Mouse (Mus musculus): ENCODE results near the gene Dpm3. TPM values are rescaled to one million over a fixed set of nuclear protein-coding genes. Genes with fewer than 3 reads are reported as not detected.

Dpm3 gene
- total and polyA plus RNA-seq, 3 experiments: 237 to 271 TPM; not detected in 1

- Histone ChIP-seq H3K27me3 (ENCODE audit: control insufficient read depth in 1 of 2, insufficient read depth in 2 of 2, low read length in 2 of 2) (no peaks in the 10 kb centered on the region), H3K9me3 (replicated peaks; ENCODE audit: insufficient read depth, low read length) (no peaks in the 10 kb centered on the region), H3K4me3 (ENCODE audit: control insufficient read depth in 1 of 2, insufficient read depth in 1 of 2, low read depth in 2 of 2, low read length in 2 of 2) (no peak overlapping the region), H3K4me1 (ENCODE audit: control insufficient read depth in 1 of 2, insufficient read depth in 2 of 2, low read length in 2 of 2) (peaks cover 2 to 8% of the 10 kb centered on the region in 2 experiments; a peak in 3 of 4 replicates), H3K36me3 (ENCODE audit: control insufficient read depth in 1 of 2, insufficient read depth in 2 of 2, low read length in 2 of 2) (peaks cover 0 to 2% of the 10 kb centered on the region in 2 experiments; a peak in 1 of 4 replicates), H3K9ac (ENCODE audit: control insufficient read depth, low read depth, low read length, poor library complexity, severe bottlenecking) (no peak overlapping the region), H3K27ac (ENCODE audit: control insufficient read depth, low read depth, low read length) (no peak overlapping the region), H3K79me2 (ENCODE audit: control insufficient read depth, insufficient read depth, low read length, poor library complexity) (no peaks in the 10 kb centered on the region)
- no peak for DNase-seq (ENCODE audit: low read depth, low spot score)
- no peak for TF ChIP-seq ZNF384 (IDR thresholded peaks at IDR 0.05; ENCODE audit: low read depth, low read length)
- TF ChIP-seq SIN3A (IDR thresholded peaks at IDR 0.05; ENCODE audit: low read length): no peak
- TF ChIP-seq TCF12 (IDR thresholded peaks at IDR 0.05; ENCODE audit: low read depth, low read length): no peak
- no peak for TF ChIP-seq NRF1 (IDR thresholded peaks at IDR 0.05; ENCODE audit: insufficient read depth, low read depth, low read length, poor library complexity, severe bottlenecking)
These were observed 33.8 kb upstream of the Dpm3 start for GRCm38 (mm10) chr3:89225321-89225815.

GRCm38 (mm10) chr3:89225918-89226317 lies 33.2 kb upstream of the Dpm3 start:
- peaks cover 2 to 8% of the 10 kb centered on the region in 2 experiments; a peak in 3 of 4 replicates for H3K4me1 ChIP-seq (ENCODE audit: control insufficient read depth in 1 of 2, insufficient read depth in 2 of 2, low read length in 2 of 2)
- no peaks in the 10 kb centered on the region for H3K79me2 ChIP-seq (ENCODE audit: control insufficient read depth, insufficient read depth, low read length, poor library complexity)
- H3K9me3 ChIP-seq (replicated peaks; ENCODE audit: insufficient read depth, low read length): no peaks in the 10 kb centered on the region
- H3K4me3 ChIP-seq (ENCODE audit: control insufficient read depth in 1 of 2, insufficient read depth in 1 of 2, low read depth in 2 of 2, low read length in 2 of 2): no peak overlapping the region
- TF ChIP-seq UBTF (IDR thresholded peaks at IDR 0.05; ENCODE audit: borderline replicate concordance, insufficient read depth, low read depth, low read length): no peak
- TF ChIP-seq MYB (IDR thresholded peaks at IDR 0.05; ENCODE audit: low read depth, low read length): no peak
- TF ChIP-seq ETS1 (IDR thresholded peaks at IDR 0.05; ENCODE audit: low read depth, low read length): no peak
- TF ChIP-seq MYC (IDR thresholded peaks at IDR 0.05; ENCODE audit: low read depth, low read length): no peak
- no peak for TF ChIP-seq POLR2AphosphoS2 (IDR thresholded peaks at IDR 0.05; ENCODE audit: low read length)
- no peak for TF ChIP-seq NELFE (IDR thresholded peaks at IDR 0.05; ENCODE audit: low read depth, low read length)
- TF ChIP-seq TAL1 (IDR thresholded peaks at IDR 0.05; ENCODE audit: low read length): no peak
- no peak for TF ChIP-seq MAX (IDR thresholded peaks at IDR 0.05; ENCODE audit: low read length)
- no peak for TF ChIP-seq ZMIZ1 (IDR thresholded peaks at IDR 0.05; ENCODE audit: low read depth, low read length)
- no peak for TF ChIP-seq USF1 (IDR thresholded peaks at IDR 0.05; ENCODE audit: low read depth, low read length)
- no peak for TF ChIP-seq SIN3A (IDR thresholded peaks at IDR 0.05; ENCODE audit: low read length)
- no peak for TF ChIP-seq EP300 (IDR thresholded peaks at IDR 0.05; ENCODE audit: low read depth in 1 of 2, low read length in 2 of 2)
- no peak overlapping the region for H3K27ac ChIP-seq (ENCODE audit: control insufficient read depth, low read depth, low read length)
- no peak for DNase-seq (ENCODE audit: low read depth, low spot score)
- H3K9ac ChIP-seq (ENCODE audit: control insufficient read depth, low read depth, low read length, poor library complexity, severe bottlenecking): no peak overlapping the region
- peaks cover 0 to 2% of the 10 kb centered on the region in 2 experiments; a peak in 1 of 4 replicates for H3K36me3 ChIP-seq (ENCODE audit: control insufficient read depth in 1 of 2, insufficient read depth in 2 of 2, low read length in 2 of 2)
- H3K27me3 ChIP-seq (ENCODE audit: control insufficient read depth in 1 of 2, insufficient read depth in 2 of 2, low read length in 2 of 2): no peaks in the 10 kb centered on the region

Measured in MEL (cell line).